Mouse (Mus musculus) neutrophil, adult 65 days (primary cell): ENCODE measurements around the gene Rflna. TPM values are rescaled to one million over a fixed set of nuclear protein-coding genes. Genes with fewer than 3 reads are reported as not detected.

Experiments used
- total RNA-seq: library from RNA; stranded (reverse); gene quantifications from 2 replicates; pipeline ENCODE4 v1.2.4, GENCODE M21; 2023

Gene Rflna
- not detected in 2 replicates for total RNA-seq

DNA sequence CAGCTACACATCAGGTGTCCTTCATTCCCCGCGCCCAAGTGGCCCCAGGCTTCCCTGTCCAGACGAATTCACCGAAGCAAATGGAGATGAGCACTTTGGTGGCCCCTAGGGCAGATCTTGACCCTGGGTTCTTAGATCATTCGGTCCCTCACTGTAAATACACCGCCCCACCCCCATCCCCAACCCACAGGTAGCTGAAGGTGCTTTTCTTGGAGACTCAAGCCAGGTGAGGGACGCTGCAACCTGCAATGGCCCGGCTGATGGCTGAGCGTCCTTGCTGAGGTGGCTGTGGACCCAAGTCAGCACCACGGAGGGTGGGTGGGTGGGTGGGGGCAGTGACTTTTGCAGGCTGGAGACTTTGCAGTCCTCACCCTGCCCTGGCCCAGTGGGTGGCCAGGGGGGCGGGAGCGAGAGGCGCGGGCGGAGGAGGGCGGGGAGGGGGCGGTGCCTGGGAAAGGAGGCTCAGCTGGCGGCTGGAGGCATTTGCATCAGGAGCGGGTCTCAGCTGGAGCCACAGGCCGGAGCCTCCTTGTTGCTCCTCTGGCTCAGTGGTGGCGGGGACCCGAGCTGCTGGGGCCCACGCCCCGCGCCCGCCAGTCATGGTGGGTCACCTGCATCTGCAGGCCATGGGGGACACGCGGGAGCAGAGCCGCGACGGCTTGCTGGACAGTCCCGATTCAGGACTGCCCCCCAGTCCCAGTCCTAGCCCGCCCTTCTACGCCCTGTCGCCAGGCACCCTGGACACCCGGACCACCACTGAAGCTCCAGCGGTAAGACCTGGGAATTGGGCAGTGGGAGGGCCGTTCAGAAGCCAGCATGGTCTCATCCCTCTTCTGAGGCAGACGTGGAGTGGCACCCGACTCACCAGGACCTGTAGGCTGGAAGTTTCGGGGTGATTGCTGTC lies at the start of gene Rflna:
Gene Rflna (plus strand): TSS at position 253 of the 904 bp plus-strand sequence.

Other genes starting within 250 kb of the Rflna start
- not detected in 2 replicates for gene Ccdc92, start 140.8 kb upstream of the Rflna start, total RNA-seq
- gene Zfp664, start 140.5 kb upstream of the Rflna start, total RNA-seq, result 4.9 and 5.9 TPM in 2 replicates
- 65.7 and 78.2 TPM in 2 replicates for gene Ncor2, start 176.0 kb downstream of the Rflna start, total RNA-seq